Mouse (Mus musculus): ENCODE results near the gene Nek11.

The Nek11 gene

DNA sequence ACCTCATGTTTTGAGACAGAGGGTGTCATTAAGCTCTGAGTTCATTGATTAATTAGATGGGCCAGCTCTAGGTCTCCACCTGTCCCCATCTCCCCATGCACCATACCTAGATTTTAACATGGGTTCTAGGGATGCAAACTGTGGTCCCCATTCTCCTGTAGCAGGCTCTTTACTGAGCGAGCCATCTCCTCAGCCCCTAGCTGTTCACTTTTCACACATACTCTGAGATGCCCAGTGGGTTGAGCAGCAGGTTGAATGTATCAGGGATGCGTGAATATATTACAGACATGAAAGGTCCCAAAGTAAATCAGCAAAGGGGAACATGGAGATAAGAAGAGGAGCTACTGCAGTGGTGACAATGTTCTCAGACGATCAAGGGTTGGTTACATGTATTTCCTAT is 52.8 kb downstream of the Nek11 start:
- POLR2A ChIA-PET, result no interaction called here
- CTCF ChIA-PET, result no interaction called here

GRCm38 (mm10) chr9:105332436-105333016 is 62.8 kb downstream of the Nek11 start:
- ChIA-PET POLR2A (interaction anchor here in 1 of 4 experiments (0.6 kb wide), 1 partner anchor 38 kb away, joined by 5 read pairs; no protein-coding TSS in a partner anchor), CTCF (no interaction called here)

- ChIA-PET POLR2A (no interaction called here), CTCF (no interaction called here)
These were observed 73.5 kb downstream of the Nek11 start for GRCm38 (mm10) chr9:105321856-105322255.

GRCm38 (mm10) chr9:105313250-105313649 is 82.1 kb downstream of the Nek11 start:
- ChIA-PET POLR2A (interaction anchor here in 1 of 4 experiments (0.9 kb wide), 1 partner anchor 777 kb away, joined by 3 read pairs; no protein-coding TSS in a partner anchor), CTCF (no interaction called here)

DNA sequence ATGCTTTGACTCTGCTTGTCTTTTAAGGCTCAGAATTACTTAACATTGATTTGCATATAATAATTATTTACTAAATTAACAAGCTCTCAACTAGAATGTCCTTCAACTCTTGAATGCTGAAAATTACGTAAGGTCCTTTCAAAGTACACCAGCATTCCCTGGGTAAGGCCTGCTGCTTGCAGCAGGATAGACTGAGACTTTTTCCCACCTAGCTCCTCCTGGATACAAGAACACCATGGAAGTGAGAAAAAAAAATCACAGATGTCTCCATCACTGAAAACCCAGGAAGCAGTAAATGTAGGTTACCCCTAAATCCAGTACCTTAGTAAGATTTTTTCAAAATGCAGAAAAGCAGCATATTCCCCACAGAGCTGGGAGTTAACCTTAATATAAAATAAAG is 82.6 kb downstream of the Nek11 start:
- POLR2A ChIA-PET, result interaction anchor here in 1 of 4 experiments (0.9 kb wide), 1 partner anchor 777 kb away, joined by 3 read pairs; no protein-coding TSS in a partner anchor
- CTCF ChIA-PET, result no interaction called here

GRCm38 (mm10) chr9:105309553-105310281 is 85.6 kb downstream of the Nek11 start:
- POLR2A ChIA-PET, result interaction anchor here in 1 of 4 experiments (0.7 kb wide), 1 partner anchor 42 kb away, joined by 4 read pairs; no protein-coding TSS in a partner anchor
- CTCF ChIA-PET, result no interaction called here

GRCm38 (mm10) chr9:105306042-105306441 is 89.3 kb downstream of the Nek11 start:
- CTCF ChIA-PET, result no interaction called here
- POLR2A ChIA-PET, result no interaction called here

- CTCF ChIA-PET, result interaction anchor here in 1 of 4 experiments (1.5 kb wide), 1 partner anchor 20 kb away, joined by 3 read pairs; no protein-coding TSS in a partner anchor
- POLR2A ChIA-PET, result no interaction called here
These were observed 93.1 kb downstream of the Nek11 start for GRCm38 (mm10) chr9:105302230-105302629.

DNA sequence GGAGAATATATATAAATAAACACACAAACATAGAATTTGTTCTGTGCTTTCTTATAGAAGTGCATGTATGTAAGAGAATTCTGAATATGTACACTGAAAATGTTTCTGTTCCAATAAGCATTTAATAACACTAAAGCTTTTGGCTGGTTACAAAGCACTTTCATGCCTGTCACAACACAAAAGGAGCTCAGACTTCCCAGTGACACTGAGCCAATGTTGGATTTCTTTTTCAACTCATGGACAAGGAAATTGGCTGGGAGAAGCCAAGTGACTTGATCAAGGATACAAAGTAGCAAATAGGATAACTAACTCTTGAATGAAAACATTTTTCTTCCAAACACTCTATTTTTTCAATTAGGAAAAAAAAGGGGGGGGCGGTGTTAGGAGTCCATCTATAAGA is 93.9 kb downstream of the Nek11 start:
- CTCF ChIA-PET, result interaction anchor here in 1 of 4 experiments (1.5 kb wide), 1 partner anchor 19 kb away, joined by 3 read pairs; no protein-coding TSS in a partner anchor
- POLR2A ChIA-PET, result interaction anchor here in 1 of 4 experiments (0.7 kb wide), 1 partner anchor 49 kb away, joined by 3 read pairs; no protein-coding TSS in a partner anchor

DNA sequence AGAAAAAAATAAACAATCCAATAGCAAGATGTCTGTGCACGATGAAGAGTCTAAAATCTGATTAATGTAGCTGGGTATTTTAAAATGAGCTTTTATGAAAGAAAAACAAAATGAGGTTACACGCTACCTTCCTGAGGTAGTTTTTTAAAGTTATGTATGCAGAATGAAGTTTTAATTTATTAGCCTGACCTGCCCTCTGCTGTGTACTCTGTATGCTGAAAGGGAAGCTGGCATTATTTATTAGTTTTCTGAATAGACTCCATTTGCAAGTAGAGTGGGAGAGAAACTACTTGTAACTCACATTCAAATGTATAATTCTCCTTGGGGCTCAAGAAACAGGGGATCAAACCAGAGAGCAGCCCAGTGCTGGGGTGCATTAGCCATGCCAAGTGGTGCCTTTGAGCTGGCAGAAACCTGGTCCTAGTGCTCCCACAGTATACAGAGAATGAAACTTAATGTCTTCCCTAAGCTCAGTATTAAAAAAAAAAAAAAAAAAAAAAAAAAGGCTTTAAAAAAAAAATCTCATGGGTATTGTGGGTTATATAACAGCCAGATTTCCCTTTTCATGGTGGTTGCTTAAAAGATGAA is 94.5 kb downstream of the Nek11 start:
- CTCF ChIA-PET, result interaction anchor here in 2 of 4 experiments (0.6 to 1.5 kb wide), 2 partner anchors 19 to 669 kb away, joined by 3 to 4 read pairs; no protein-coding TSS in a partner anchor
- POLR2A ChIA-PET, result interaction anchor here in 1 of 4 experiments (0.7 kb wide), 1 partner anchor 50 kb away, joined by 3 read pairs; no protein-coding TSS in a partner anchor

GRCm38 (mm10) chr9:105284670-105285069 is 110.7 kb downstream of the Nek11 start:
- ChIA-PET CTCF (no interaction called here), POLR2A (no interaction called here)

DNA sequence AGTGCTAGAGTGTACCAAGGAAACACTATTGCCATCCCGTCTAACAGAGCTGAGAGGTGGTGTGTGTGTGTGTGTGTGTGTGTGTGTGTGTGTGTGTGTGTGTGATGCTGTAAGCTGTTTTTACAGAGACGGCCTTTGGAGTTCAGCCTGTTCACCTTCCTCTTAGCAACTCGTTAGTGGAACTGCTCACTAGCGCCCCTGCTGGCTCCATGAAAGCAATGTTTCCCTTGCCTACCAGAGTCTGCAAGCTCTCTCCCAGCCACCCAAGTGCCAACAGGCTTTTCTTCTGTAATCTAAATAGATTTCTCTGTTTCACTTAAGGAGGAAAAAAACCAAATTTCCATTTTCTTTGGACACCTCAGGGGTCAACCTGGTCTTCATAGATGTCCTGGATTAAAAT is 112.6 kb downstream of the Nek11 start:
- CTCF ChIA-PET, result interaction anchor here (0.6 to 1.6 kb wide), 14 partner anchors 9 to 1924 kb away, joined by 3 to 8 read pairs (median 3); no protein-coding TSS in a partner anchor
- POLR2A ChIA-PET, result no interaction called here

DNA sequence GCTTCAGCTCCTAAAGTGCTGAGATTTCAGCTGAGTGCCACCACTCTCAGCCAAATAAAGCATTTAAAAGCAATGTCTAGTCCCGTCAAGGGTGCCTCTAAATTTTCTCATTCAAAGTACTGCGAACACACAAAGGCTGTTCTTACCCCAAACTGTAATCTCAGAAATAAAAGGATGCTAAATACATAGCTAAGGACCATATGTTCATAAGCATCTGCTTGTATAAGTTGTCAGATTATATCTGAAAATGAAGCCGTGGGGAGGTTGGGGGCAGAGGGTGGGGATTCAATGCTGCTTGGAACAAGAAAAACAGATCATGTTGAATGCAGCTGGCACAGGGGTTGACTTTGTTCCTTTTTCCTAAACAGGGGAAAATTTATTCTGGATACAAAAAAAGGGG is 120.4 kb downstream of the Nek11 start:
- ChIA-PET POLR2A (interaction anchor here in 1 of 4 experiments (0.5 to 0.7 kb wide), 2 partner anchors 9 to 61 kb away, joined by 3 to 6 read pairs; no protein-coding TSS in a partner anchor), CTCF (interaction anchor here in 2 of 4 experiments (0.6 to 0.7 kb wide), 2 partner anchors 139 to 702 kb away, joined by 4 read pairs; no protein-coding TSS in a partner anchor)

GRCm38 (mm10) chr9:105274286-105274685 is 121.0 kb downstream of the Nek11 start:
- ChIA-PET POLR2A (interaction anchor here in 1 of 4 experiments (0.5 kb wide), 1 partner anchor 60 kb away, joined by 6 read pairs; no protein-coding TSS in a partner anchor), CTCF (no interaction called here)

- POLR2A ChIA-PET, result no interaction called here
These were observed 123.1 kb downstream of the Nek11 start for GRCm38 (mm10) chr9:105272241-105272640.

DNA sequence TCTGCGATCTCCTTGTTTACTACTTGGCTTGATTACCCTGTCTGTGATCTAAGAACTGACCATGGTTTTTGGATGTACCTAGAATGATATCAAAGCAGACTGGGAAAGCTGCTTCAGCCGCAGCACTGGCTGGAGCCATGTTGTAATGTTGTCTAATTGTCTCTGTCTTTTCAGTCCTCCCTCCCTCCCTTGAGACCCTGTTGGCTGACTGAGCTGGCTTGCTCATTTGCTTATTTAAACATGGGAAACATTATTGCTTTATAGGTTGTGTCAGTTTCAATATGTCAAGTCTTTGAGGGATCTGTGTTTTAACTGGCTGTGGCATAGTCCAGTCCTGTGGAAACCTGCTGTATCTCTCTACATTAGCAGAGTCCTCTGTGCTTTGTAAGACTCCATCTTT is 132.2 kb downstream of the Nek11 start:
- POLR2A ChIA-PET, result no interaction called here
- CTCF ChIA-PET, result no interaction called here

More at GRCm38 (mm10) chr9:105272241-105272640, 123.1 kb downstream of the Nek11 start:
- CTCF ChIA-PET, result no interaction called here

DNA sequence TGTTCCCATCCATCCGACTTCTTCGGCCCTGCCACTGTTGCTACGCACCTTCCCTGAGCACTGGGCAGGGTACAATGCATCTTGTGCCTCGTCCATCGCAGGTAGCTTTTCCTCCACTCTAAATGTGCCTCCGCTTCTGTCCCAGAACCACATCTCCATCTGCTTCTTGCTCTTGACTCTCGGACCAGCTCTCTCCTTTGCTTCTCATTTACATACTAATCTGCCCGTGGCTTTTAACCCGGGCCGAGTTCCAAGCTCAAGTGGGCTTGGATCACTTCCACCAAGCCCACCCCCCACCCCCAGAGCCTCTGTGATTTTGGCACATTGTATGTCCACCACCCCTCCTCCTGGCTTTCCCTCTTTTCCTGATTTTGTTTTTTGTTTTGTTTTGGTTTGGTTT is 137.7 kb downstream of the Nek11 start:
- POLR2A ChIA-PET, result interaction anchor here in 1 of 4 experiments (0.7 kb wide), 1 partner anchor 437 kb away, joined by 3 read pairs; no protein-coding TSS in a partner anchor
- CTCF ChIA-PET, result no interaction called here

DNA sequence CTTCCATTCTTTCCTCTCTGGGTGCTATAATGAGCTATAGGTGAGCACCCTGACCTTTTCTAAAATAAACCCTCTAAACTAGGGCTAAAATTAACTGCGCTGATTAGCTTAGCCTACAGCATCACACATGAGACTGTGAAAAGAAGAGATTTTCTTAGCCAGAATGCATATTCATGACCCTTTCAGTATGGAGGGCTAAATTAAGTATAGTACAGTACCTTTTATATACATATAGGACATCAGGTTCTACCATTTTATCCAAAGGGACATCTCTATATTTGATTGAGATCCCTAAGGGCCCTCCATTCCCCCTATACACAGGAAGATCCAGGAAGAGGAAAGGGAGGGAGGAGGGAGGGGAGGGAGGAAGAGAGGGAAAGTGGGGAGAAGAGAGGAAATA is 141.2 kb downstream of the Nek11 start:
- ChIA-PET POLR2A (interaction anchor here in 1 of 4 experiments (0.5 kb wide), 1 partner anchor 108 kb away, joined by 4 read pairs; no protein-coding TSS in a partner anchor), CTCF (no interaction called here)

DNA sequence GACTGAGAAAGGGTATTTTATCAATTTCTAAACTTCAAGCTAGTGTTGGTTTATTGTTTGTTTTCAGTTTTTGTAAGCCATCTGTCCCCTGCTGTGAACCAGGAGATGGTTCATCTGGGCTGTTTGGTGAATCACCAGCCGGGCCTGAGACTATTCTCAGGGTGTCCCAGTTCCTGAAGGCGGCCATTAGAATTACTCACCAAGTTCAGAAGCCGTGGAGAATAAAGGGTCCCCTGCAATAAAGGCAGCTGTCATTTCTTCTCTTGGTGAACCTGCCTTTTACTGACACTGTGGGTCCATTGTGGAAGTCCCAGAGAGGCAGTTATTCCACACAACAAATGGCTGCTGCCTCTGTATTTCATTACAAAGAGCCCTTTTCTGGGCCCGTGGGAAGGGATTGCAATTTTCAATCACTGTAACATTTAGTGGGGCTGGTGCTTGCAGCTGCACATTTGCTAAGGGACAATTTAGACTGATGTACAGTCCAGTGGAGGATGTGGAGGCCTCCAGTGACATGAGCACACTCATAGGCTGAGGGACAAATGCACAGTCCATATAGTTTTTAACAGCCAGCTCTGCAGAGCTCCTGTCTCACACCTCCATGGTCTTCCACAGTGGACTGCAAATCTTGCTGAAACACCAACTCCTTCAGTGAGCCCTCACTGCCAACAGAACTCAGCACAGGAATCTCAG is 142.8 kb downstream of the Nek11 start:
- POLR2A ChIA-PET, result interaction anchor here in 2 of 4 experiments (0.6 to 0.9 kb wide), 2 partner anchors 18 to 92 kb away, joined by 3 read pairs; no protein-coding TSS in a partner anchor
- CTCF ChIA-PET, result interaction anchor here in 1 of 4 experiments (0.6 kb wide), 1 partner anchor 799 kb away, joined by 3 read pairs; no protein-coding TSS in a partner anchor

All from embryonic stem cell, embryonic (primary cell).